Mouse (Mus musculus) heart, embryonic 10.5 days (tissue): Measurements from ENCODE around the gene Gm10944. TPM values are rescaled to one million over a fixed set of nuclear protein-coding genes. Genes with fewer than 3 reads are reported as not detected.

Experiments used
- DNase-seq: peaks from one replicate; pipeline ENCODE4 v3.0.0-alpha.2; 2017; ENCODE audit warnings: low spot score
- H3K27ac ChIP-seq: fragments of 300-500 bp; sonication (generic); 2 replicates; pipeline ENCODE4 v1.5.1; 2016; ENCODE audit warnings: mild to moderate bottlenecking
- H3K27me3 ChIP-seq: fragments of 300-500 bp; sonication (generic); 2 replicates; pipeline ENCODE4 v1.6.1; 2016; ENCODE audit warnings: mild to moderate bottlenecking; ENCODE audit not compliant: poor library complexity, insufficient read depth, severe bottlenecking
- H3K36me3 ChIP-seq: fragments of 300-500 bp; sonication (generic); 2 replicates; pipeline ENCODE4 v1.6.1; 2016; ENCODE audit warnings: mild to moderate bottlenecking, moderate library complexity
- H3K4me1 ChIP-seq: fragments of 300-500 bp; sonication (generic); 2 replicates; pipeline ENCODE4 v1.6.1; 2016; ENCODE audit warnings: mild to moderate bottlenecking
- H3K4me3 ChIP-seq: fragments of 300-500 bp; sonication (generic); 2 replicates; pipeline ENCODE4 v1.5.1; 2016; ENCODE audit warnings: mild to moderate bottlenecking, moderate library complexity
- H3K9me3 ChIP-seq: fragments of 300-500 bp; sonication (generic); 2 replicates; pipeline ENCODE4 v1.6.1; 2016; ENCODE audit warnings: mild to moderate bottlenecking, moderate library complexity
- WGBS: fragments of 180-500 bp; shearing (Covaris S2); methylation state at CpG from one replicate; pipeline ENCODE4 v1.1.7; 2016; 5-methylcytosine and 5-hydroxymethylcytosine counted together
- polyA plus RNA-seq: library from polyadenylated mRNA; unstranded; fragments of >200 nt; fragmentation: Nextera tagmentation; extraction: Ambion mirVana; gene quantifications from 2 replicates; pipeline ENCODE4 v1.2.1, GENCODE M21; 2016

The Gm10944 gene
- polyA plus RNA-seq, 1 experiment from 2014 or later, result not detected

DNA sequence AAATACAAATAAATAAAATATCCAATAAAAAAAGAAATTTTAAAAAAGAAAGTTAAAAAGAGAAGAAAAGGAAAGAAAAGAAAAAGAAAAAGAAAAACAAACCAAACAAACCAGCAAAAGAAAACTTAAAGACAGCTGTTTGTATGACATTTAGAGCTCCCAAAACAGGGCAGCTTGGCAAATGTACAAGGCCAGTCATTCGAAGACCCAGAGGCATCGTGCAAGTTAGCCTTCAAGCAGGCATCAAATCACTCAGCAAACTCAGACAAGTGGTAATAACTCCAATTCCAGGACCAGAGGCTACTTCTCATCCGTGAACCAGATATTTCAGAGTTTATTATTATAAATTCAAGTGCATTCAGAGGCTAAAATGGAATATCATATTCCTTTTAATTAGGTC, 45.4 kb downstream of the Gm10944 start:
- no peaks in the 10 kb centered on the region for H3K36me3 ChIP-seq
- no peak for DNase-seq
- no peaks in the 10 kb centered on the region for H3K9me3 ChIP-seq
- H3K4me3 ChIP-seq, result no peak overlapping the region
- WGBS, result 83% methylated on average over 3 of the region's 3 CpGs
- no peaks in the 10 kb centered on the region for H3K27me3 ChIP-seq
- H3K27ac ChIP-seq, result no peak overlapping the region
- H3K4me1 ChIP-seq, result no peaks in the 10 kb centered on the region

Other genes with a start within 250 kb of the Gm10944 start
- 0.23 and 0.31 TPM in 2 replicates for gene Adgb, start 209.0 kb upstream of the Gm10944 start, polyA plus RNA-seq
- gene Rab32, start 123.1 kb upstream of the Gm10944 start, polyA plus RNA-seq, result 13.7 and 22.0 TPM in 2 replicates